9 mouse cellular contexts compared by ENCODE assay signal in the genomic region with DNA sequence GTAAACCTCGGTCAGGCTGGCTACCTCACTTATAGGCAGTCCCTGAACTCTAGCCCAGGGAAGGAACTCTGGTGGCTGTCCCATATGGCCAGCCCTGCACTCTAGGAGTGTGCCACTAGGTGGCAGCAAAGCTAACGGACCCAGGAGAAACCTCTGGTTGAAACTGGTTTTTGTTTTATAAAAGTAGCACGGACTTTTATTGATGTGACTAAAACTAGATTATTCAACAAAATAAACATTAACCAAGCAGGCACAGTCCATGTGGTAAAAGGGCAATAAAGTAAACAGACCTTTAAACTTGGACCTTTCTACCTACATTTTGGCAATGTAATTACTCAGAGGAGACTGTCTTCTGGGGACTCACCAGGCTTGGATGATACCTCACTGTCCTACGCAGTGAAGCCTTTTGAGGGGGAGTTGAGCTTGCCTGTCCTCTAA. TPM values are rescaled to one million over a fixed set of nuclear protein-coding genes. Genes with fewer than 3 reads are reported as not detected.
DNase-seq lines count a peak whose midpoint lies in the region; ATAC-seq and TF ChIP-seq lines count a peak whose summit lies in the region.
"Had no signal": no experiment of that assay in that cellular context is flagged by ENCODE, and none has a peak within 500 bp of the region (broad histone marks: within the 10 kb centered on the region; RNA-seq: fewer than 3 reads in every experiment).

No protein-coding gene starts in this region.

- peak; percentile 48; the same call in 1 of the 2 replicates for TF ChIP-seq CTCF in olfactory bulb, adult 2 months (IDR thresholded peaks at IDR 0.05; ENCODE audit: insufficient read depth, low read depth, low read length)

- no peak for TF ChIP-seq POLR2A in olfactory bulb, adult 2 months (IDR thresholded peaks at IDR 0.05; ENCODE audit: insufficient read depth, low read depth, low read length)

- H3K4me2 ChIP-seq in embryonic facial prominence, embryonic 13.5 days = peak overlapping the region; percentile 17; the same call in 1 of the 2 replicates
- H3K4me2 ChIP-seq in heart, embryonic 15.5 days = peak overlapping the region; percentile 36; the same call in 1 of the 2 replicates
- no peak overlapping the region for H3K4me2 ChIP-seq in liver, embryonic 16.5 days (ENCODE audit: low read depth, low read length)

- no peaks in the 10 kb centered on the region for H3K9me3 ChIP-seq in embryonic facial prominence, embryonic 13.5 days
- no peaks in the 10 kb centered on the region for H3K9me3 ChIP-seq in heart, embryonic 15.5 days (replicated peaks)
- H3K9me3 ChIP-seq in liver, embryonic 16.5 days (replicated peaks; ENCODE audit: control insufficient read depth, low read length) = no peaks in the 10 kb centered on the region

- H3K9ac ChIP-seq in embryonic facial prominence, embryonic 13.5 days = no peak overlapping the region
- no peak overlapping the region for H3K9ac ChIP-seq in heart, embryonic 15.5 days
- H3K9ac ChIP-seq in liver, embryonic 16.5 days (ENCODE audit: low read depth, low read length) = no peak overlapping the region

- peak; percentile 65 for DNase-seq in CD4-positive helper T cell, adult 2 months (ENCODE audit: low read depth, low spot score)
- DNase-seq in adrenal gland, postnatal 36 days = peak; percentile 79 to 83
- peak; percentile 90 to 92 for DNase-seq in kidney, postnatal 36 days
- peak; percentile 11 to 33 for DNase-seq in thymus, adult 18-20 months

- H3K27ac ChIP-seq in embryonic facial prominence, embryonic 13.5 days = no peak overlapping the region
- no peak overlapping the region for H3K27ac ChIP-seq in heart, embryonic 15.5 days
- H3K27ac ChIP-seq in liver, embryonic 16.5 days (ENCODE audit: low read length) = no peak overlapping the region
- H3K27ac ChIP-seq in olfactory bulb, adult 2 months (ENCODE audit: insufficient read depth, low read depth, low read length) = no peak overlapping the region

- H3K36me3 ChIP-seq in embryonic facial prominence, embryonic 13.5 days = peaks cover 13% of the 10 kb centered on the region
- H3K36me3 ChIP-seq in heart, embryonic 15.5 days = peaks cover 9% of the 10 kb centered on the region; the same call in 1 of the 2 replicates
- H3K36me3 ChIP-seq in liver, embryonic 16.5 days (ENCODE audit: control insufficient read depth, insufficient read depth) = no peaks in the 10 kb centered on the region

- H3K4me1 ChIP-seq in embryonic facial prominence, embryonic 13.5 days = peaks cover 12% of the 10 kb centered on the region
- no peaks in the 10 kb centered on the region for H3K4me1 ChIP-seq in heart, embryonic 15.5 days (replicated peaks)
- no peaks in the 10 kb centered on the region for H3K4me1 ChIP-seq in liver, embryonic 16.5 days (ENCODE audit: control insufficient read depth, low read depth, low read length)
- H3K4me1 ChIP-seq in olfactory bulb, adult 2 months (ENCODE audit: control insufficient read depth, insufficient read depth, low read length) = peaks cover 3% of the 10 kb centered on the region; the same call in 1 of the 2 replicates

- WGBS in embryonic facial prominence, embryonic 13.5 days = 11% methylated on average over 4 of the region's 4 CpGs
- 5% methylated on average over 4 of the region's 4 CpGs for WGBS in heart, embryonic 15.5 days
- WGBS in liver, embryonic 16.5 days (ENCODE audit: insufficient replicate concordance) = 5% methylated on average over 4 of the region's 4 CpGs
- 4% methylated on average over 4 of the region's 4 CpGs for WGBS in olfactory bulb, adult 2 months

- no peaks in the 10 kb centered on the region for H3K27me3 ChIP-seq in embryonic facial prominence, embryonic 13.5 days
- H3K27me3 ChIP-seq in heart, embryonic 15.5 days = no peaks in the 10 kb centered on the region
- H3K27me3 ChIP-seq in liver, embryonic 16.5 days (ENCODE audit: control insufficient read depth, insufficient read depth, low read depth, low read length) = no peaks in the 10 kb centered on the region

- no peak overlapping the region for H3K4me3 ChIP-seq in embryonic facial prominence, embryonic 13.5 days
- H3K4me3 ChIP-seq in heart, embryonic 15.5 days = no peak overlapping the region
- no peak overlapping the region for H3K4me3 ChIP-seq in liver, embryonic 16.5 days (ENCODE audit: low read depth, low read length)
- H3K4me3 ChIP-seq in olfactory bulb, adult 2 months (ENCODE audit: insufficient read depth, low read depth, low read length) = no peak overlapping the region
- H3K4me3 ChIP-seq: erythroblast, embryonic 14.5 days had no signal

- no peak for ATAC-seq in embryonic facial prominence, embryonic 13.5 days (ENCODE audit: insufficient number of reproducible peaks, insufficient read depth, low FRiP score, low TSS enrichment, low read depth)
- no peak for ATAC-seq in heart, embryonic 15.5 days (replicated peaks; ENCODE audit: insufficient number of reproducible peaks, insufficient read depth, low FRiP score, low read depth)
- ATAC-seq in liver, embryonic 16.5 days (ENCODE audit: low read depth) = peak; percentile 56

RNA-seq across cellular contexts. Expression of a gene that starts 55.4 kb away (rescaled TPM):
- total RNA-seq in adrenal gland, postnatal 36 days (2021) = 10 to 100 TPM; 43.9 to 56.5 TPM
- 82.7 and 94.7 TPM in 2 replicates for polyA plus RNA-seq in embryonic facial prominence, embryonic 13.5 days (2015; fragmentation: Nextera tagmentation; extraction: Ambion mirVana)
- 73.9 and 77.6 TPM in 2 replicates for polyA plus RNA-seq in heart, embryonic 15.5 days (2015; fragmentation: Nextera tagmentation; extraction: Ambion mirVana)
- 20.4 and 23.6 TPM in 2 replicates for polyA plus RNA-seq in liver, embryonic 16.5 days (2015; fragmentation: Nextera tagmentation; extraction: Ambion mirVana)
- polyA plus RNA-seq in olfactory bulb, adult 2 months (2012; ENCODE audit: insufficient read depth, insufficient read length, low replicate concordance, missing spikeins) = not detected in 2 replicates

Comparison
In these comparisons a context has a peak if more than half of its experiments do, and no peak if none do; other contexts are left out.
1. DNase-seq: peak in every context shown above with its lines; median percentile 91 in kidney, postnatal 36 days; 81 in adrenal gland, postnatal 36 days; 65 in CD4-positive helper T cell, adult 2 months; 22 in thymus, adult 18-20 months.
2. RNA of a gene that starts 55.4 kb away (polyA plus RNA-seq): 82.7 to 94.7 TPM in embryonic facial prominence, embryonic 13.5 days, 73.9 to 77.6 TPM in heart, embryonic 15.5 days and 20.4 to 23.6 TPM in liver, embryonic 16.5 days; not detected in olfactory bulb, adult 2 months; every median in the first group is over 10 times any median in the second.